Mouse (Mus musculus) MEL (cell line): ENCODE results near the gene Per3.

ENCODE experiments used
- EP300 ChIP-seq, 2 experiments: IDR thresholded peaks; 2 replicates each; pipeline ENCODE4 v1.6.1; 2011; ENCODE audit warnings: improper control_type of control experiment in 2 of 2, low read length in 2 of 2, low read depth in 1 of 2, mild to moderate bottlenecking in 1 of 2
- HCFC1 ChIP-seq: IDR thresholded peaks from 2 replicates; pipeline ENCODE4 v1.6.1; 2012; ENCODE audit warnings: low read depth, mild to moderate bottlenecking, inconsistent platforms, low read length, improper control_type of control experiment, moderate library complexity
- MEF2A ChIP-seq: IDR thresholded peaks from 2 replicates; pipeline ENCODE4 v1.6.1; 2014; ENCODE audit warnings: low read depth, mild to moderate bottlenecking, inconsistent platforms, low read length, improper control_type of control experiment; ENCODE audit not compliant: poor library complexity, insufficient replicate concordance, severe bottlenecking; ENCODE audit errors: extremely low read depth
- NELFE ChIP-seq: IDR thresholded peaks from 2 replicates; pipeline ENCODE4 v1.6.1; 2011; ENCODE audit warnings: low read depth, low read length, improper control_type of control experiment
- NRF1 ChIP-seq: IDR thresholded peaks from 2 replicates; pipeline ENCODE4 v1.6.1; 2014; ENCODE audit warnings: low read depth, mild to moderate bottlenecking, inconsistent platforms, low read length, improper control_type of control experiment, moderate library complexity; ENCODE audit not compliant: poor library complexity, insufficient read depth, severe bottlenecking
- RAD21 ChIP-seq: IDR thresholded peaks from 2 replicates; pipeline ENCODE4 v1.6.1; 2011; ENCODE audit warnings: mild to moderate bottlenecking, low read depth, low read length, improper control_type of control experiment
- SIN3A ChIP-seq: IDR thresholded peaks from 2 replicates; pipeline ENCODE4 v1.6.1; 2012; ENCODE audit warnings: low read length, improper control_type of control experiment, inconsistent platforms
- TBP ChIP-seq: IDR thresholded peaks from 2 replicates; pipeline ENCODE4 v1.8.0; 2011; ENCODE audit warnings: low read depth, low read length, improper control_type of control experiment
- ZNF384 ChIP-seq: IDR thresholded peaks from 2 replicates; pipeline ENCODE4 v1.6.1; 2012; ENCODE audit warnings: low read depth, mild to moderate bottlenecking, inconsistent platforms, low read length, improper control_type of control experiment

DNA sequence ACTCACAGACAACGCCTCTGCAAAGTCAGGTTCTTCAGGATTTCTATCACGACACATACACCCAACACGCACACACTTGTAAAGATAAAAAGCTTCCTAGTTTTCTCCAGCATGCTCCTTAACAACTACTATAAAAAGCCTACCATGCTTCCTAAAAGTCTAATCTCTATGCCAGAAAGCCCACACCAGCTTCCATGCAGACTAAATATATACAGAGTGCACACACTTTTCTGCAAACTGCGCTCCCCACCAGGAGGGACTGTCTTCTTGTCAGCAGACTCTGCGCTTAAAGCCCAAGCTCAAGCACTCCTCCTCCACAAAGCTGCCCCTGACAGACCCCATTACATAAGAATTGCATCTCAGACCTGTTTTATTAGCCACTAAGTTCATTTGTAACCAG is 3.0 kb downstream of the Per3 start:
- TF ChIP-seq HCFC1 (no peak), SIN3A (no peak), EP300 (IDR thresholded peaks at IDR 0.05; ENCODE audit: low read depth in 1 of 2, low read length in 2 of 2) (no peak), RAD21 (no peak), NELFE (no peak), NRF1 (no peak), ZNF384 (no peak), TBP (no peak), MEF2A (no peak)
